Mouse (Mus musculus) stomach, embryonic 15.5 days (tissue): ENCODE data around the gene Ern2. TPM values are rescaled to one million over a fixed set of nuclear protein-coding genes. Genes with fewer than 3 reads are reported as not detected.

ENCODE experiments used
- ATAC-seq: fragments of 200-750 bp; cut with Nextera tagmentation; 2 replicates; pipeline ENCODE4 v1.8.0; 2017; ENCODE audit warnings: low read depth, moderate number of reproducible peaks, moderate TSS enrichment; ENCODE audit not compliant: insufficient read depth, low FRiP score
- H3K27ac ChIP-seq: fragments of 300-500 bp; sonication (generic); 2 replicates; pipeline ENCODE4 v1.5.1; 2015; ENCODE audit warnings: mild to moderate bottlenecking, inconsistent platforms
- H3K27me3 ChIP-seq: fragments of 300-500 bp; sonication (generic); replicated peaks from 2 replicates; pipeline ENCODE4 v1.6.1; 2015; ENCODE audit warnings: inconsistent platforms
- H3K36me3 ChIP-seq: fragments of 300-500 bp; sonication (generic); 2 replicates; pipeline ENCODE4 v1.6.1; 2015; ENCODE audit warnings: inconsistent platforms
- H3K4me1 ChIP-seq: fragments of 300-500 bp; sonication (generic); 2 replicates; pipeline ENCODE4 v1.6.1; 2015; ENCODE audit warnings: inconsistent platforms
- H3K4me2 ChIP-seq: fragments of 300-500 bp; sonication (generic); 2 replicates; pipeline ENCODE4 v1.6.1; 2015; ENCODE audit warnings: mild to moderate bottlenecking, inconsistent platforms
- H3K4me3 ChIP-seq: fragments of 300-500 bp; sonication (generic); replicated peaks from 2 replicates; pipeline ENCODE4 v1.5.1; 2015; ENCODE audit warnings: inconsistent platforms
- H3K9ac ChIP-seq: fragments of 300-500 bp; sonication (generic); 2 replicates; pipeline ENCODE4 v1.6.1; 2015; ENCODE audit warnings: inconsistent platforms
- H3K9me3 ChIP-seq: fragments of 300-500 bp; sonication (generic); 2 replicates; pipeline ENCODE4 v1.6.1; 2016; ENCODE audit warnings: inconsistent platforms
- WGBS: fragments of 180-500 bp; shearing (Covaris S2); methylation state at CpG from one replicate; pipeline ENCODE4 v1.1.7; 2015; 5-methylcytosine and 5-hydroxymethylcytosine counted together
- polyA plus RNA-seq: library from polyadenylated mRNA; unstranded; fragments of >200 nt; fragmentation: Nextera tagmentation; extraction: Ambion mirVana; gene quantifications from 2 replicates; pipeline ENCODE4 v1.2.1, GENCODE M21; 2015

Ern2 gene
- polyA plus RNA-seq, 1 experiment from 2014 or later = 14.5 TPM

DNA sequence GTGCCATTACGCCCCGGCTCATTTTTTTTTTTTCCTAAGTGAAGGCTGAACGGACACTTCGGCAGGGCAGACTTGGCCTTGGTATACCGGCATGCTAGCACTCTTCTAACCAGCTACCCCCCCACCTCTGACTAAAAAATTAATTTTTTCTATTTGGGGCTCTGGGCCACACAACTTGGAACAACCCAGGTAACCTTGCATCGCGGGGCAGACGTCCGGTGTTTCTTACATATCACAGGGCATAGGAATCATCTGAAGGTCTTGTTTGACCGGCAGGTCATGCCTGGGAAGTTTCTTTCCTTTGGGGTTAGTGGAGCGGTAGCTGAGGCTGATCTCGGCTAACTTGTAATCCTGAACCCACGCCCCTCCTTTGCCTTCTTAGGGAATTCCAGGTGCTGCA, 27.5 kb downstream of the Ern2 start:
- H3K9ac ChIP-seq = peak overlapping the region; percentile 73
- WGBS = 3% methylated on average over 13 of the region's 13 CpGs
- H3K36me3 ChIP-seq = peaks cover 21% of the 10 kb centered on the region
- H3K27me3 ChIP-seq = no peaks in the 10 kb centered on the region
- no peak for ATAC-seq
- H3K4me1 ChIP-seq = peaks cover 28% of the 10 kb centered on the region
- peak overlapping the region; percentile 65 for H3K4me3 ChIP-seq
- H3K4me2 ChIP-seq = peak overlapping the region; percentile 87
- peak overlapping the region; percentile 86 for H3K27ac ChIP-seq
- H3K9me3 ChIP-seq = no peaks in the 10 kb centered on the region

DNA sequence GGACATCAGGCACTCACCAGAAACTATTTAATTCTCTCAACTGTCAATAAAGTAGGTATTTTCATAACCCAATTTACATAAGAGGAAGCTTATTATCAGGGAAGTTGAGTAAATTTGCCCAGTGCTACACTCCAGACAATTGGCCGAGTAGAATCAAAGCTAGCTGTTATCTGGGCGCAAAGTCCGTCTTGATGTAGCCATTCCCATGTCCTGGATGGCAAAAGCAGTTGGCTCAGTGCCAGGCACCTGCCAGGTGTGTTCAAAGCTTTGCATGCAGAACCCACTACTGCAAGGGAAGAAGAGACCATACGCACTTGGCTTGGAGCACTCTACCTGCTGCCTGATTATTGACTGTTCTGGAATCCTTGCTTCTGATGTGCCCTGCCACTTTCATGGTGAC, 33.5 kb downstream of the Ern2 start:
- peaks cover 18% of the 10 kb centered on the region for H3K36me3 ChIP-seq
- no peaks in the 10 kb centered on the region for H3K4me1 ChIP-seq
- peak; percentile 89 for ATAC-seq
- H3K4me3 ChIP-seq = no peak overlapping the region
- no peaks in the 10 kb centered on the region for H3K27me3 ChIP-seq
- whole genome bisulfite sequencing = 72% methylated on average over 4 of the region's 4 CpGs
- no peaks in the 10 kb centered on the region for H3K9me3 ChIP-seq
- H3K9ac ChIP-seq = no peak overlapping the region
- H3K4me2 ChIP-seq = no peak overlapping the region
- H3K27ac ChIP-seq = peak overlapping the region; percentile 49; the same call in 1 of the 2 replicates

DNA sequence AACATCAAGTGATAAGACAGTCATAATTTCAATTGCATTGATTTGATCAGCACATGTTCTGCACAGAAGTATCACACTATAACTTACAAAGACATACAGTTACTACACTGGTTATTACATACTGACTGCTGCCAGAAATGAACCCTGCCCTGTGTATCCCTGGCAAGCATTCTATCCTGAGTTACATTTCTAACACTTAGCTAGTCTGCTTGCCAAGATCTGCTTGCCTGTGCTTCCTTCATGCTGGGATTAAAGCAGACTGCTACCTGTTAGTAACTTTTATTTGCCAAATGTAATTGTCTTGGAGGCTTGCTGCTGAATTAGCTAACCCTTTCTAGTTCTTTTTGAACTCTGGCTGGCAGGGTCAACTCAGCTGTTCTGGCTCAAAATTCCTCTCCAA, 45.0 kb downstream of the Ern2 start:
- Histone ChIP-seq H3K27ac (no peak overlapping the region), H3K4me2 (no peak overlapping the region), H3K27me3 (no peaks in the 10 kb centered on the region), H3K36me3 (peaks cover 63% of the 10 kb centered on the region), H3K4me1 (no peaks in the 10 kb centered on the region), H3K4me3 (no peak overlapping the region), H3K9ac (no peak overlapping the region), H3K9me3 (no peaks in the 10 kb centered on the region)
- no peak for ATAC-seq

DNA sequence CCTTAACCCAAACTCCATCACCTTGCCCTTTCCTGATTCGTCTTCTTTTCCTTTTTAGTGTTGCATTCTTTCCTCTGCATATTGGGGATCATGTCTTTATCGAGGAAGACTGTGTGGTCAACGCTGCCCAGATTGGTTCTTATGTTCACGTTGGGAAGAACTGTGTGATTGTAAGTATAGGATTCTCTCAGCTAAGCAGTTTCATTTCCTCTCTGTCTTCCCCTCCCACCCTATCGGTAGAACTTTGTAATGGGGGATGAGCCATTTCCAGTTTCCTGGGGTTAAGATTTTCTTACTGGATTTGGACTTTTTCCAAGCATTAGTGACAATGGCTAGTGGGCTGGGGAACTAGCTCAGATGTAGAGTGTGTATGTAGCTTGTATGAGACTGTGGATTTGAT, 47.8 kb downstream of the Ern2 start:
- H3K36me3 ChIP-seq = peaks cover 51% of the 10 kb centered on the region
- no peak overlapping the region for H3K9ac ChIP-seq
- no peak overlapping the region for H3K4me3 ChIP-seq
- no peaks in the 10 kb centered on the region for H3K27me3 ChIP-seq
- WGBS = 94% methylated on average over 5 of the region's 5 CpGs
- ATAC-seq = no peak
- no peaks in the 10 kb centered on the region for H3K4me1 ChIP-seq
- H3K27ac ChIP-seq = no peak overlapping the region
- no peaks in the 10 kb centered on the region for H3K9me3 ChIP-seq
- H3K4me2 ChIP-seq = no peak overlapping the region

DNA sequence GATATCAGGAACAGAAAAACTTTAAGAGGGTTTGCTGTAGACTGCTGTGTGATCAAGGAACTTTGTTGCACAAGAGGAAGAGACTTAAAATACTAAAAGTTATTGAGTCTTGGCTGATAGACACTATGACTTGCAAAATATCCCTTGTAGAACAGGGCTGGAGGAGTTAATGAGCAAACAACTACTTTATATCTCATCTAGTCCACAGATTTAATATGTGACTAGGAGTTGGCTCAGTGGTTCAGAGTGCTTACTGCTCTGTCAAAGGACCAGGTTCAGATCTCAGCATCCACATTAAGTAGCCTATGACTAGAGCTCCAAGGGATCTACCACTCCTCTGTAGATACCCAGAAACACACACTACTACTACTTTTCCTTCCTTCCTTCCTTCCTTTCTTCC, 48.9 kb downstream of the Ern2 start:
- no peak overlapping the region for H3K4me2 ChIP-seq
- H3K27ac ChIP-seq = no peak overlapping the region
- H3K4me3 ChIP-seq = no peak overlapping the region
- H3K4me1 ChIP-seq = no peaks in the 10 kb centered on the region
- H3K9ac ChIP-seq = no peak overlapping the region
- H3K9me3 ChIP-seq = no peaks in the 10 kb centered on the region
- ATAC-seq = no peak
- peaks cover 45% of the 10 kb centered on the region for H3K36me3 ChIP-seq
- no peaks in the 10 kb centered on the region for H3K27me3 ChIP-seq

DNA sequence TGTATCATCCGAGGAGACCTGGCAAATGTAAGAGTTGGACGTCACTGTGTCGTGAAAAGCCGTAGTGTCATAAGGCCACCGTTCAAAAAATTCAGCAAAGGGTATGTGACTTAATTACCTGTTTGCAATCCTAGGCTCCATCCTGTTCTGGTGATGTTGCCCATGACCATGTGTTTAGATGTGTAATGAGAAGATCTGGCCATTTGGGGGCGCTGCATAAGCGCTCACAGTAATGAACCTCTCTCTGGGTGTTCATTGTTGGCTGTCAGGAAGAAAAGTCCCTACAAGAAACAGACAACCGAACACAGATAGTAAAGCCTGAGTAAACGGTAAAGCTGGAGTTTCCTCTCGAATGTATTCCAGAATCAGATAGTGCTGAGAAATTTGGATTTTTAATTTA, 50.9 kb downstream of the Ern2 start:
- Histone ChIP-seq H3K36me3 (peaks cover 30% of the 10 kb centered on the region), H3K27ac (no peak overlapping the region), H3K4me2 (no peak overlapping the region), H3K4me1 (no peaks in the 10 kb centered on the region), H3K9ac (no peak overlapping the region), H3K4me3 (no peak overlapping the region), H3K27me3 (no peaks in the 10 kb centered on the region), H3K9me3 (no peaks in the 10 kb centered on the region)
- no peak for ATAC-seq
- WGBS = 72% methylated on average over 10 of the region's 10 CpGs

DNA sequence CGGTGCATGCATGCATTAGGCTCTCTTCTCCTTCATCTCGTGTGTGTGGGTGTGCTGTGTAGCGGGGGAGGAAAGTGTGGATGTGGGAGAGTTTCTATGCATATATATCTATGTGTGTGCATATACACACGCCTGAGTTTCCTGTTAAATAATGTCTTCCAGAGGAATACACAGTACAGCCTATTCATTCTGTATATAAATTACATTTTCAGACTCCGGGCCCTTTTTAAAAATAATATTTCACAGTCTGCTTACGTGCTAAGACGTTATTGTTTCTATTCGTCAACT, 52.7 kb downstream of the Ern2 start:
- WGBS = 16% methylated on average over 8 of the region's 8 CpGs
- no peaks in the 10 kb centered on the region for H3K9me3 ChIP-seq

DNA sequence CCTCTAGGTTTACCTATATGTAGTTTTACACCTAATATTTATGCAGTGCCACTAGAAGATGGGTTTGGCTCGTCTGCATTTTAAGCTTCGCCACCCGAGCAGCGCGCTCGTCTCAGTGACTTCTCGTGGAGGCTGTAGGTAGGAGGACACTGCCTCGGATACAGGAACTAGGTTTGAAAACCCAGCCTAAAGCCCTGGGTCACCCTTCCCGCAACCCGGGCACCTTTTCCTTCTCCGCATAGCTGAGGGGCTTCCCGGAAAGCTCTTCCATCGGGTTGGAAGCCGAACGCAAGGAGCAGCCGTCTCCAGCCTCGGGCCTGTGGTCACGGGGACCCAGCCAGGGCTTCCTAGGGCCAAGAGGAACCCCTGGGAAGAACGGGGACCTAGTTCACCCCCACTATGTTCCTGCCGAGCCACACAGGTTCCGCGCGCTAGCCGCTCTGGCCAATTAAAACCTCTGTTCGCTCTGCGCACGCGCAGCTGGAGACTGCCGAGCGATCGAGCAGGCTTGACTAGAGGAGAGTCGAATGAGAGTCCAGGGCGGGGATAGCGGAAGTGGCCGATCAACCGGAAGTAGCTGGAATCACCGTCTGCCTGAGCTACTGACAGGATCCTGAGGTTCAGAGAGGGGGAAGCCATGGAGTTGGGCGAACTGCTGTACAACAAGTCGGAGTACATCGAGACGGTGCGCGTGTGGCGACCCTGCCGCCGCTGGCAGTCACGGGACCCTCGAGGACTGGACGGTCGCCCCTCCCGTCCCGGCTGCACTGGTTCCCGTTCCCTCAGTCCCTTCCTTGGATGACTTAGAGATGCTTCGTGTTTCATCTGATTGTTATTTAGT, 53.3 kb downstream of the Ern2 start, which contains the start of the genes Palb2 and Dctn5:
TSS of gene Palb2 (minus strand) at position 489 of the 841 bp plus-strand sequence.
TSS of gene Dctn5 (plus strand) at position 545 of the 841 bp plus-strand sequence.
- peak; percentile 99 for ATAC-seq
- under 1% methylated on average over 54 of the region's 54 CpGs for WGBS
- peaks cover 10% of the 10 kb centered on the region; the same call in 1 of the 2 replicates for H3K36me3 ChIP-seq
- no peaks in the 10 kb centered on the region for H3K9me3 ChIP-seq
- no peaks in the 10 kb centered on the region for H3K4me1 ChIP-seq
- H3K9ac ChIP-seq = peak within 1 kb of the TSS; percentile 89
- H3K4me2 ChIP-seq = peak within 1 kb of the TSS; percentile 59
- H3K27ac ChIP-seq = peak within 1 kb of the TSS; percentile 79
- no peaks in the 10 kb centered on the region for H3K27me3 ChIP-seq
- peak within 1 kb of the TSS; percentile 84 for H3K4me3 ChIP-seq

More for the DNA sequence above, 52.7 kb downstream of the Ern2 start:
- Histone ChIP-seq H3K27me3 (no peaks in the 10 kb centered on the region), H3K27ac (peak overlapping the region; percentile 79), H3K9ac (peak overlapping the region; percentile 89; the same call in 1 of the 2 replicates), H3K4me3 (peak overlapping the region; percentile 84), H3K4me1 (no peaks in the 10 kb centered on the region), H3K4me2 (peak overlapping the region; percentile 59), H3K36me3 (peaks cover 12% of the 10 kb centered on the region; the same call in 1 of the 2 replicates)
- ATAC-seq = no peak; the same call in 1 of the 2 replicates

DNA sequence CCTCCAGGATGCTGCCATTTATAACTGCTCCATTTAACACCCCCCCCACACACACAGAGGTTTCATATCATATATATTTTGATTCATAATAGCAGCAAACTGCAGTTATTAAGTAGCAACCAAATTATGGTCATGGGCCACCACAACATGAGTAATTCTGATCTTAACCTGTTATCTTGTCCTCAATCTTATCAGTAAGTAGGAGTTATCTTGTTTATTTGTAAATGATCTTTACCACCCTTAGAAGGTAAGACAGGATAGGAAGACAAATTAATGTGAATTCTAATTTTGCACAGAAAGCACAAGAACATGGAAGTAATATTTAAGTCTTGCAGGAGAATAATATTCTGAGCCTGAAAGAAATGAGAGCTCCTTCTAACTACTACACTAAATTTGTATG, 54.2 kb downstream of the Ern2 start:
- H3K9ac ChIP-seq = no peak overlapping the region
- H3K4me2 ChIP-seq = peak overlapping the region; percentile 56
- H3K27ac ChIP-seq = no peak overlapping the region
- H3K36me3 ChIP-seq = peaks cover 9% of the 10 kb centered on the region; the same call in 1 of the 2 replicates
- no peaks in the 10 kb centered on the region for H3K4me1 ChIP-seq
- peak overlapping the region; percentile 84 for H3K4me3 ChIP-seq
- no peak for ATAC-seq
- no peaks in the 10 kb centered on the region for H3K9me3 ChIP-seq
- no peaks in the 10 kb centered on the region for H3K27me3 ChIP-seq

DNA sequence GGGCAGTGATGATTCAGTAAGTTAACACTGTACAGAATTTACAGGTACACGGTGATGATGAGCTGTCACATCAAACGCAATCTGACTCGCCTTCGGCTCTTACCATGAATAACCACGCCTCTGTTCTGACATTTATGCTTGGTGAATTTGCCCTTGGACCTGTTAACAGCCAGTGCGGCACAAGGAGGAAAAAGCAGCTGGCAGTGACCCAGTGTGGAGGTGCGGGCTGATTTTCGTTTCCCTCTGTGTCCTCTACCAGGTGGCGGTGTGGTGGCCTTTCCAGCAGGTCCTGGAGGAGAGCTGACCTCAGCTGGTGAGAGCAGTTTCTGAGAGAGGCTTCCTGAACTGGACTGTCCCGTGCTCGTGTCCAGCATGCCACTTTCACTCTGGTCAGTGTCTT, 59.1 kb downstream of the Ern2 start:
- Histone ChIP-seq H3K9me3 (no peaks in the 10 kb centered on the region), H3K36me3 (peaks cover 11% of the 10 kb centered on the region; the same call in 1 of the 2 replicates), H3K4me3 (no peak overlapping the region), H3K4me2 (no peak overlapping the region), H3K27me3 (no peaks in the 10 kb centered on the region), H3K4me1 (no peaks in the 10 kb centered on the region), H3K9ac (no peak overlapping the region), H3K27ac (no peak overlapping the region)
- WGBS = 93% methylated on average over 11 of the region's 11 CpGs
- no peak for ATAC-seq

DNA sequence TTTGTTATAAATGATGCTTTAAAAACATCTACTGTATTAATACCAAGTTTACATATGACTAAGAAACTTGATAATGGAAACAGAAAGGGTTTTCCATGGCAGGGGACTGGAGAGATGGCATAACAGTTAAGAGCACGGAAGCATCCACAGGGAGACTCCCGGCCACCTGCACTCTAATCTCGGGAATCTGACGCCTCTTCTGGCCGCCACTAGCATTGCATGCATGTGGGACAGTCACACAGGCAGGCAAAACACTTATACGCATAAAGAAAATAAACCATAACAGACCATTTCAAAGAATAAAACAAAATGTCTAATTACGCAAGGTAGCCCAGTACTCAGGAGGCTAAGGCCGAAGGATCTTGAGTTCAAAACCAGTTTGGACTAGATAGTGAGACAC, 60.4 kb downstream of the Ern2 start:
- no peaks in the 10 kb centered on the region for H3K27me3 ChIP-seq
- WGBS = 77% methylated on average over 8 of the region's 8 CpGs
- no peak overlapping the region for H3K9ac ChIP-seq
- H3K36me3 ChIP-seq = peaks cover 11% of the 10 kb centered on the region; the same call in 1 of the 2 replicates
- ATAC-seq = no peak
- no peak overlapping the region for H3K27ac ChIP-seq
- H3K9me3 ChIP-seq = no peaks in the 10 kb centered on the region
- H3K4me2 ChIP-seq = no peak overlapping the region
- no peaks in the 10 kb centered on the region for H3K4me1 ChIP-seq
- H3K4me3 ChIP-seq = no peak overlapping the region

DNA sequence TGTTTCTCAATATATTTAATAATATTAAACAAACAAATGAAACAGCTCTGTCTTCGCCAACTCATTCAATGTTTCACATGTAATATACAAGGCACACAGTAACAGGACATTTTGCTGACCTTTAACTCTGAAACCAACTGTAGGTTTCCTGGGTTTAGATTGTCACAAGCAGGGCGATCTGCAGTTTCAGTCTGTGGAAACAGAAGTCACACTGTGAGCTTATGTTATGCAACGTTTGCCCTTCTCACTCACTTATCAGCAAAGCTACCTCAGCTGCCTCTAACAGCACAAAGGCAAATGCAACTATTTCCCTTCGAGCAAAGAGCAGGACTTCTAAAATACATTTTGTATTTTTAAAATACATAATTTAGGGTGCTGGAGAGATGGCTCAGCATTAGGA, 62.5 kb downstream of the Ern2 start:
- WGBS = 81% methylated on average over 4 of the region's 4 CpGs
- Histone ChIP-seq H3K9ac (no peak overlapping the region), H3K4me1 (no peaks in the 10 kb centered on the region), H3K9me3 (no peaks in the 10 kb centered on the region), H3K36me3 (peaks cover 11% of the 10 kb centered on the region; the same call in 1 of the 2 replicates), H3K4me2 (no peak overlapping the region), H3K4me3 (no peak overlapping the region), H3K27ac (no peak overlapping the region), H3K27me3 (no peaks in the 10 kb centered on the region)
- no peak for ATAC-seq
